Mouse (Mus musculus) hindbrain, embryonic 11.5 days (tissue): ENCODE data around the gene Zbtb16. TPM values are rescaled to one million over a fixed set of nuclear protein-coding genes. Genes with fewer than 3 reads are reported as not detected.
A peak's percentile ranks its signal among the peaks of the same experiment; 100 is the strongest.

Experiments
- ATAC-seq: fragments of 200-750 bp; cut with Nextera tagmentation; 2 replicates; pipeline ENCODE4 v1.8.0; 2017; ENCODE audit warnings: mild to moderate bottlenecking, moderate TSS enrichment, moderate library complexity; ENCODE audit not compliant: low FRiP score
- DNase-seq: peaks from one replicate; pipeline ENCODE4 v3.0.0-alpha.2; 2015; ENCODE audit warnings: low spot score
- H3K27ac ChIP-seq: fragments of 300-500 bp; sonication (generic); 2 replicates; pipeline ENCODE4 v1.5.1; 2014; ENCODE audit warnings: mild to moderate bottlenecking, low read depth, low read length
- H3K27me3 ChIP-seq: fragments of 300-500 bp; sonication (generic); 2 replicates; pipeline ENCODE4 v1.6.1; 2014; ENCODE audit warnings: mild to moderate bottlenecking, low read length, moderate library complexity, mixed read lengths; ENCODE audit not compliant: control insufficient read depth, insufficient read depth
- H3K36me3 ChIP-seq: fragments of 300-500 bp; sonication (generic); 2 replicates; pipeline ENCODE4 v1.6.1; 2014; ENCODE audit warnings: mild to moderate bottlenecking, low read length, moderate library complexity, mixed read lengths; ENCODE audit not compliant: control insufficient read depth, insufficient read depth
- H3K4me1 ChIP-seq: fragments of 300-500 bp; sonication (generic); replicated peaks from 2 replicates; pipeline ENCODE4 v1.6.1; 2014; ENCODE audit warnings: low read length, mixed read lengths; ENCODE audit not compliant: control insufficient read depth, insufficient read depth
- H3K4me2 ChIP-seq: fragments of 300-500 bp; sonication (generic); replicated peaks from 2 replicates; pipeline ENCODE4 v1.6.1; 2014; ENCODE audit warnings: mild to moderate bottlenecking, low read depth, low read length
- H3K4me3 ChIP-seq: fragments of 300-500 bp; sonication (generic); 2 replicates; pipeline ENCODE4 v1.5.1; 2014; ENCODE audit warnings: low read depth, low read length
- H3K9ac ChIP-seq: fragments of 300-500 bp; sonication (generic); 2 replicates; pipeline ENCODE4 v1.6.1; 2014; ENCODE audit warnings: low read depth, low read length
- H3K9me3 ChIP-seq: fragments of 300-500 bp; sonication (generic); 2 replicates; pipeline ENCODE4 v1.6.1; 2016; ENCODE audit warnings: low read length; ENCODE audit not compliant: control insufficient read depth
- WGBS: fragments of 180-500 bp; shearing (Covaris S2); extraction: QIAGEN DNeasy Blood & Tissue Kit; methylation state at CpG from one replicate; pipeline ENCODE4 v1.1.7; 2014; 5-methylcytosine and 5-hydroxymethylcytosine counted together
- polyA plus RNA-seq: library from polyadenylated mRNA; unstranded; fragments of >200 nt; fragmentation: Nextera tagmentation; extraction: Ambion mirVana; gene quantifications from 2 replicates; pipeline ENCODE4 v1.2.1, GENCODE M21; 2014

The Zbtb16 gene
- polyA plus RNA-seq, 1 experiment from 2014 or later: 10.6 TPM

DNA sequence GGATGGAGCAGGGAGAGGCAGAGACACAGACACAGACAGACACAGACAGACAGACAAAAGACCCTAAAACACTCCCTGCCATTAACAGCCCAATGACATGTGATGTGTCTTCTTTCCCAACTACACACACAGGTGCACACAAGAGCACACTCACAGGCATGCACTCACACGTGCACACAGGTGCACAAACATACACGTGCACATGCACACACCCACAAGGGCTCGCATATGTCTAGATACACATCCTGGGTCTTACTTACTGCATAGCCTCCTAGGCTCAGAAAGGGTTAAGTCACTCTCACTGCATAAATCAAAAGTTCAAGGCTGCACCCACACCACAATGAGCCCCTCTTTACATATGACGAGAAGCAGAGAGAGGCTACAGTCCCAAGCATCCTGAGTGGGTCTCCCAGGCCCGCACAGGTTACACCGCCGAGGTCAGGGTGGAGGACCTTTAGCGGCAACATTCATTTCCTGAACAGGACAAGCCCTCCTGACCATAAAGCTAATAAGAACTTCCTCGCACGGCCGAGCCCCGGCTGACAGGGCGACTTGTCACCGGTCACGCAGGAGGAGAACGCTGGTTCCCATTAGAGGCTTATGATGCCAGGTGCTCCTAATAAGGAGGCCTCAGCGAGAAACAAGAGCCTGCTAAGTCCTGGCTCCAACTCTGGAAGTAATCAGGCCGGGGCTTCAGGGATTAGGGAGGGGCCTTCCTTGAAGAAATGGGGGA lies 13.3 kb downstream of the Zbtb16 start:
- no peak overlapping the region for H3K4me2 ChIP-seq
- peaks cover 10% of the 10 kb centered on the region for H3K4me1 ChIP-seq
- H3K27ac ChIP-seq: no peak overlapping the region
- no peaks in the 10 kb centered on the region for H3K27me3 ChIP-seq
- ATAC-seq (no peak), DNase-seq (peak; percentile 41)
- H3K9ac ChIP-seq: no peak overlapping the region
- 40% methylated on average over 18 of the region's 18 CpGs for WGBS
- H3K36me3 ChIP-seq: no peaks in the 10 kb centered on the region
- H3K4me3 ChIP-seq: no peak overlapping the region
- H3K9me3 ChIP-seq: no peaks in the 10 kb centered on the region

- ATAC-seq (no peak), DNase-seq (peak; percentile 16)
- Histone ChIP-seq H3K27me3 (no peaks in the 10 kb centered on the region), H3K4me1 (peaks cover 10% of the 10 kb centered on the region), H3K27ac (no peak overlapping the region), H3K9me3 (no peaks in the 10 kb centered on the region), H3K36me3 (no peaks in the 10 kb centered on the region), H3K9ac (no peak overlapping the region), H3K4me3 (no peak overlapping the region), H3K4me2 (no peak overlapping the region)
- WGBS: 63% methylated on average over 15 of the region's 15 CpGs
Measured at GRCm38 (mm10) chr9:48821916-48822585, 14.0 kb downstream of the Zbtb16 start.

DNA sequence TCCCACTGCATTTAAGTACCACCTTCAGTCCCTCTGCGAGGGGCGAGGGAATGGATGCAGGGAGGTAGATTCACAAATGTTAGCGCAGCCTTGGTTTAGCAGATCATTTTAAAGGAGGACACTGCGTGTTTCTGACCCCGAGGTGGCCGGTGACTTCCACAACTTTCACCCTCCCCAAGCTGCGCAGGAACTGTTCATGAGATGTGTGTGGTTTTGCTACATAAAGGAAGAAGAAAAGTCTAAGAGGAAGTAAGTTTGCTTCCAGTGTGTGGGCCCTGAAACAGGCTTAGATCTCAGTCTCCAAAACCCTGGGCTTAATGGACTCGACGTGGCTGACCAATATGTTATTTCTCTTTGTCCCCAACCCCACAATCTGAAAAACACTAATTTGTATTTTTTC lies 14.6 kb downstream of the Zbtb16 start:
- Histone ChIP-seq H3K4me1 (peaks cover 10% of the 10 kb centered on the region), H3K27ac (no peak overlapping the region), H3K9ac (no peak overlapping the region), H3K4me3 (no peak overlapping the region), H3K9me3 (no peaks in the 10 kb centered on the region), H3K27me3 (no peaks in the 10 kb centered on the region), H3K36me3 (no peaks in the 10 kb centered on the region), H3K4me2 (no peak overlapping the region)
- WGBS: 76% methylated on average over 9 of the region's 9 CpGs
- DNase-seq (no peak), ATAC-seq (no peak)

GRCm38 (mm10) chr9:48820791-48821190 lies 15.2 kb downstream of the Zbtb16 start:
- DNase-seq: peak; percentile 16
- no peaks in the 10 kb centered on the region for H3K36me3 ChIP-seq
- no peak overlapping the region for H3K9ac ChIP-seq
- peaks cover 10% of the 10 kb centered on the region for H3K4me1 ChIP-seq
- ATAC-seq: no peak
- no peaks in the 10 kb centered on the region for H3K9me3 ChIP-seq
- H3K4me2 ChIP-seq: no peak overlapping the region
- no peaks in the 10 kb centered on the region for H3K27me3 ChIP-seq
- H3K27ac ChIP-seq: no peak overlapping the region
- H3K4me3 ChIP-seq: no peak overlapping the region
- 27% methylated on average over 3 of the region's 3 CpGs for WGBS

GRCm38 (mm10) chr9:48819695-48820094 lies 16.3 kb downstream of the Zbtb16 start:
- H3K36me3 ChIP-seq: no peaks in the 10 kb centered on the region
- H3K4me3 ChIP-seq: no peak overlapping the region
- no peak overlapping the region for H3K4me2 ChIP-seq
- H3K27me3 ChIP-seq: no peaks in the 10 kb centered on the region
- 83% methylated on average over 10 of the region's 10 CpGs for WGBS
- H3K9ac ChIP-seq: no peak overlapping the region
- no peaks in the 10 kb centered on the region for H3K9me3 ChIP-seq
- peaks cover 8% of the 10 kb centered on the region for H3K4me1 ChIP-seq
- no peak for ATAC-seq
- H3K27ac ChIP-seq: no peak overlapping the region
- no peak for DNase-seq

GRCm38 (mm10) chr9:48819137-48819536 lies 16.9 kb downstream of the Zbtb16 start:
- Histone ChIP-seq H3K9me3 (no peaks in the 10 kb centered on the region), H3K27me3 (no peaks in the 10 kb centered on the region), H3K9ac (no peak overlapping the region), H3K4me3 (no peak overlapping the region), H3K36me3 (no peaks in the 10 kb centered on the region), H3K27ac (no peak overlapping the region), H3K4me1 (peaks cover 8% of the 10 kb centered on the region; the same call in 1 of the 2 replicates), H3K4me2 (no peak overlapping the region)
- 82% methylated on average over 3 of the region's 3 CpGs for WGBS
- DNase-seq (no peak), ATAC-seq (no peak)

GRCm38 (mm10) chr9:48817907-48818306 lies 18.1 kb downstream of the Zbtb16 start:
- H3K9me3 ChIP-seq: no peaks in the 10 kb centered on the region
- no peaks in the 10 kb centered on the region for H3K36me3 ChIP-seq
- no peak overlapping the region for H3K4me3 ChIP-seq
- no peak overlapping the region for H3K9ac ChIP-seq
- H3K4me1 ChIP-seq: 0 out of 2 replicates have a peak, but pooled peaks cover 6% of the 10 kb centered on the region
- H3K27ac ChIP-seq: no peak overlapping the region
- DNase-seq: no peak
- no peak for ATAC-seq
- WGBS: 87% methylated on average over 4 of the region's 4 CpGs
- H3K4me2 ChIP-seq: no peak overlapping the region
- H3K27me3 ChIP-seq: no peaks in the 10 kb centered on the region

GRCm38 (mm10) chr9:48817399-48817793 lies 18.6 kb downstream of the Zbtb16 start:
- H3K4me1 ChIP-seq: 0 out of 2 replicates have a peak, but pooled peaks cover 2% of the 10 kb centered on the region
- H3K4me3 ChIP-seq: no peak overlapping the region
- H3K9me3 ChIP-seq: no peaks in the 10 kb centered on the region
- no peaks in the 10 kb centered on the region for H3K36me3 ChIP-seq
- H3K4me2 ChIP-seq: no peak overlapping the region
- ATAC-seq (no peak), DNase-seq (no peak)
- H3K27me3 ChIP-seq: no peaks in the 10 kb centered on the region
- no peak overlapping the region for H3K9ac ChIP-seq
- H3K27ac ChIP-seq: no peak overlapping the region
- 86% methylated on average over 7 of the region's 7 CpGs for WGBS
